Mouse (Mus musculus): ENCODE measurements around the gene Nsun7.
"Not testable (repeated sequence)": the region's sequence is repeated elsewhere in the genome, so short reads cannot be mapped to it uniquely, and the experiment has no call there.

The Nsun7 gene

GRCm38 (mm10) chr5:66259756-66260448 is at the start of gene Nsun7:
TSS of gene Nsun7 (plus strand) at chr5:66259897.
- in situ Hi-C loops (cut with MboI) = no loop called here

- in situ Hi-C loops (cut with MboI) = no loop called here
Observed at GRCm38 (mm10) chr5:66214395-66214935, 45.2 kb upstream of the Nsun7 start.

DNA sequence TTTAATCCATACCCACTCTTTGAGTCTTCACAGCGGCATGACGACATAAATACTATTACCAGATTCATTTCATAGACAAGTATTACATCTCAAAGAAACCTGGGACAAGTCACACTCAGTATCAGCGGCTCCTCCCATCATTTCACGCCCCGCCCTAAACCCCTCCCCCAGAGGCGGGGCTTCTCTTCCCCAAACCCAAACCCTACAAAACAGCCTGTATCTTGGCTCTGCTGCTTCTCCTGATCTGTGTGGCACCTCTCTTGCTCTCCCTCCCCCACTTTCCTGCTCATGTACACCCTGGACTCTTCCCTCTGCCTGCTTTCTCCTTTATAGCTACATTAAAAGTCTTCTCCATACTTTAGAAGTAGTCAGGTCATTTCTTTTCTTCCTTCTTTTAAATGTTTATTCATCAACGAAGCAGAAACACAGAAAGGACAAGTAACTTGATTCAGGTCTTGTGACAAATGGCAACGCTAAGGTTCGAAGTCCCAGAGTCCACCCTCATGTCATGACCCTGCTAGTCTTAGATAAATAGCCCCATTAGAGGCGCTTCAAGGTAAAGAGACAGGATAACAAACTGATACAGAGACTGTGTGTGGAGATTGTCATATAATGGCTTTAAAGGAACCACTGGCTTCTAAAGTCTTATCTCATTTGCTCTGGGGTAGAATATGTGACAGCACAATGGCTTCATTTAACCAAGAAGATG is 44.0 kb upstream of the Nsun7 start:
- in situ Hi-C loops (cut with MboI) = no loop called here

DNA sequence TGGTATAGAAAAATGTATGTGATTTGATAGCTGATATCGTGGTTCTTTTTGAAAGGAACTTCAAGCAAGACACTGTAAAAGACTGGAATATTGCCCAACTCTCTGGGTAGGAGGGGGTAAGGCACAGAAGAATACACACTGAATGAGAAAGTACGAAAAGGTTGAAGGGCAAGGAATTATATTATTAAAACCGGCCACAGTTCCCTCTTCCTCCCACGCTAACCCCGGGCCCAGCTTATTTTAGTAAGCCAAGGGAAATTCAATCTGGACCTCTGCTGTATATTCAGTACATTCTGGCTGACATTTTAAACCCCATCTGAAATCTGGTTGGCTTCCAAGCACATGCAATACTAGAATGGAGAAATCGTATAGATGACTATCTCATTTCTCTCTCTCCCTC is 40.0 kb upstream of the Nsun7 start:
- in situ Hi-C loops (cut with MboI) = no loop called here

DNA sequence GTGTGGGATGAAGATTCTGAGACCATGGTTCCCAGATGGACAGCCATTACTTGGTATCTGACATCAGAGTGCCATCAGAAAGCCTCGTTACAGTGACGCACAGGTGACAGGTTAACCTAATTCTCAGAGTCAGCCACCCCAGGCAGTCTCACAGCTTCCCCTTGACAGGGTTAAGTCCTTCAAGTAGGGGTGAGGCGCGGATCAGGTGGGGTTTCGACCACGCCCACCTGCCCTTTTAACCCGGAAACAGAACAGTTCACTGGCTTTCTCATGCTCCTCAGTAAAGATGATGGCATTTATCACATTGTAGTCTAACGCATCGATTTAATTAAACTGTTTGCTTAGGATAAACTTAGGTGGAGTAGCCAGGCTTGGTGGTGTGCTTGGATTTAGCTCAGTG is 39.1 kb upstream of the Nsun7 start:
- in situ Hi-C loops (cut with MboI) = no loop called here

- in situ Hi-C loops (cut with MboI) = no loop called here
Observed at GRCm38 (mm10) chr5:66222916-66223315, 36.8 kb upstream of the Nsun7 start.

DNA sequence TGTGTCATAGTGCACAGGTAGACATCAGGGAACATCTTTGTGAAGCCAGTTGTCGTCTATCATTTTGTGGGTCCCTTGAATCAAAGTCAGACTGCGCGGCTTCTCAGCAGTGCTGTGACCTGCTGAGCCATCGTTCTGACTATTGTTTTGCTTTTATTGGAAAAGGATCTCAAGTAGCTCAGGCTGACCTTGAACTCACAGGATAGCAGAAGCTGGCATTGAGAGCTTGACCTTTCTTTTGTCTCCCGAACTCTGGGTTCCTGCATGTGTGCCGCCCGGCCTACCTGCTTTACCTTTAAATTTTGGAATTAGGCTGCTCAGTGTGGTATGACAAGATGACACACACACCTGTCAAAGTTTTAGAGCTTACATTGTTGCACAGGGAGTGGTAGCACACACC is 33.2 kb upstream of the Nsun7 start:
- in situ Hi-C loops (cut with MboI) = no loop called here

- in situ Hi-C loops (cut with MboI) = no loop called here
Observed at GRCm38 (mm10) chr5:66231660-66232269, 27.9 kb upstream of the Nsun7 start.

GRCm38 (mm10) chr5:66232456-66232855 is 27.2 kb upstream of the Nsun7 start:
- in situ Hi-C loops (cut with MboI) = no loop called here

DNA sequence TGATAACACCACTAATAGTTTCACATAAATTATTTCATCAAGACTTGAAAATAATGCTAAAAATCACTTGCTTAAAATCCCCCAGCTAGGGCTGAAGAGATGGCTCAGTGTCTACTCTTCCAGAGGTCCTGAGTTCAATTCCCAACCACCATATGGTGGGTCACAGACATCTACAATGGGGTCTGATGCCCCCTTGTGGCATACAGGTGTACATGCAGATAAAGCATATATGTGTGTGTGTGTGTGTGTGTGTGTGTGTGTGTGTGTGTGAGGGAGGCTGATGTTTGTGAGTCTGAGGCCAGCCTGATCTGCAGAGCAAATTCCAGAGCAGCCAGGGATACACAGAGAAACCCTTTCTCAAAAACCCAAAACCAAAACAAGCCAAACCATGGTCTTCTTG is 17.8 kb upstream of the Nsun7 start:
- in situ Hi-C loops (cut with MboI) = no loop called here

DNA sequence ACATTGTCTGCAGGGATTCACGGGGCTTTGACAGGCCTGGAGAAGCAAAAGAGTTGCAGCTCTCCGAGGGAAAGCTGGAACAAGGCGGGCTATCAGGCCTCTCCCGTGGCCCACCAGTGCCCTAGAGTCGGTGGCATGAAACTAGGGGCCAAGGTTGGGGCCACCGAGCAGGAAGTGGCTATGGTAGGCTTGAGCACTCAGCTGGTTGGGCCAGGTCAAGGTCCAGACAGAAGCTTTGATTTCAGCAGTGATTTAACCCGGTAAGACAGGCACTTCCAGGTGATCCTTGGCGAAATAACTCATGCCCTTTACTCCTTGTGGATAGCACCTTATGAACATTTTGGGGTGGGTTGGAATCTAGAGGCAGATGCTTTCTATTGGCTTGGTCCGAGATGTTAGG is 16.2 kb upstream of the Nsun7 start:
- in situ Hi-C loops (cut with MboI) = no loop called here

DNA sequence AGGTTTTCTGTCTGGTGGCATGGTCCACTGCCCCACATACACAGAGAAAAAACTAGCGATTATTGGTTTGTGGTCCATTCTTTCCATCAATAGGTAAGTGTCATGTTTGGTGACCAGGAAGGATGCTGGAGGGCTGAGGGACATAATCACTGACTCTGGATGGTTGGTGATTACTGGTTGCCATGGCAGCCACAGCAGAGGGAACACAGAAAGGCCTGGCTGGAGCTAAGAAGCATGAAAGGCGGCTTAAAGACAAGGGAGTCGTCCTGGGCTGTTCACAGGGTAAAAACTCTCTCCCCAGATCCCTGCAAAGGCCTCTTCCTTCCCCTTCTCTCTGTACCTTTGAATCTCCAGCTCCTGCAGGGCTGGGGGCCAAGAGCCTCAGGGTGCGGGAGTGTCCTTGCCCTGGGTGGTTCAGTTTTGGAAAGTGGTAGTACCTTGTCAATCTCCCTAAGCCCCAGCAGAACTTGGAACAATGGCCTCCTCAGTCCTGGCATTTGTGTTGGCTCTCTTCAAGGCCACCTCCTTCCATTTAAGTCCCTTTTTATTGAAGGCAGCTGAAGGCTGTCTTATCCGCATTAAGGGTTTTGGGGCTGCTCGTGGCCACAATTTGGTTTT is 15.5 kb upstream of the Nsun7 start:
- in situ Hi-C loops (cut with MboI) = no loop called here

GRCm38 (mm10) chr5:66245958-66246497 is 13.7 kb upstream of the Nsun7 start:
- in situ Hi-C loops (cut with MboI) = no loop called here

GRCm38 (mm10) chr5:66253219-66253618 is 6.5 kb upstream of the Nsun7 start:
- in situ Hi-C loops (cut with MboI) = no loop called here

- in situ Hi-C loops (cut with MboI) = no loop called here
Observed at GRCm38 (mm10) chr5:66255044-66255443, 4.7 kb upstream of the Nsun7 start.

DNA sequence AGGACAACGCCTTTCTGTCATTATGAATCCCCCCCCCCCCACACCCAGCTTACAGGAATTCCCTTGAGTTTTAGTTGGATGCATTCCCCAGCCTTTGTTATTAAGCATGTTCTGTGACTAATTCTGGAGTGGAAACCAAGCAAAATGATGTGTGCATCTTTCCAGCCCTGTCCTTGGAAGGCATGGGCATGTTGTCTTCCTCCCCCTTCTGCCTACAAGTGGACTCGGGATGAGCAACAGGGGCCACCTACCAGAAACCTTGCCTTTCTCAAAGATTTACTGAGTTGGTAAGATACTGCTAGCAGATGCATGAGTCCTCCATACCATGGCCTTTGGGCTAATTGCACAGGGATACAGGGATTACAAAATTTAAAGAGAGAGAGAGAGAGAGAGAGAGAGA is 697 bp upstream of the Nsun7 start:
- in situ Hi-C loops (cut with MboI) = no loop called here

DNA sequence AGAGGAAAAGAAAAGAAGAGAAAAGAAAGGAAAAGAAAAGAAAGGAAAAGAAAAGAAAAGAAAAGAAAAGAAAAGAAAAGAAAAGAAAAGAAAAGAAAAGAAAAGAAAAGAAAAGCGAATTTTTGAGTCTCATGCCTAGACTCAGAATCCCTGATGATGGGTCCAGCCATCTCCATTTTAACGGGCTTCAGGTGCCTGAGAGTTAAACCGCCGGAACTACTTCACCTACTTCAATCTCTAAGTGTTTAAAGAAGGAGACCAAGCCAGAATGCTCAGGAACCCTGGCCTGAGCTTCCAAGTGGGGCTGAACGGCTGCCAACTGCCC is 304 bp upstream of the Nsun7 start:
- in situ Hi-C loops (cut with MboI) = not testable (repeated sequence)

GRCm38 (mm10) chr5:66262475-66262874 is 2.8 kb downstream of the Nsun7 start:
- in situ Hi-C loops (cut with MboI) = no loop called here

DNA sequence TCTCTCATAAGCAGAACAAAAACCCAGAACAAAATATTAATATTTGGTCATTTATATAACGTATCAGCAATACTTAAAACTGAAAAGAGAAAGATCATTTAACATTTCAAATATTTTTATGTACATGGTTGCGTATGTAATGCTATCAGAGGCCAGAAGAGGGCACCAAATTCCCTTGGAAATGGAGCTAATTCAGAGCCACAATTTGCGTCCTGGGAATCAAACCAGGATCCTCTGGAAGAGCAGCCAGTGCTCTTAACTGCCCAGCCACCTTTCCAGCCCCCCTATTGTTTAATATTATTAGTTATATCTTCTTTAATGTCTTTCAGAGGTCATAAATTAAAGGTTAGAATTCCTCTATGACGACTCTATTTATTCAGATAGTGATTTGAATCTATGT is 3.7 kb downstream of the Nsun7 start:
- in situ Hi-C loops (cut with MboI) = no loop called here

DNA sequence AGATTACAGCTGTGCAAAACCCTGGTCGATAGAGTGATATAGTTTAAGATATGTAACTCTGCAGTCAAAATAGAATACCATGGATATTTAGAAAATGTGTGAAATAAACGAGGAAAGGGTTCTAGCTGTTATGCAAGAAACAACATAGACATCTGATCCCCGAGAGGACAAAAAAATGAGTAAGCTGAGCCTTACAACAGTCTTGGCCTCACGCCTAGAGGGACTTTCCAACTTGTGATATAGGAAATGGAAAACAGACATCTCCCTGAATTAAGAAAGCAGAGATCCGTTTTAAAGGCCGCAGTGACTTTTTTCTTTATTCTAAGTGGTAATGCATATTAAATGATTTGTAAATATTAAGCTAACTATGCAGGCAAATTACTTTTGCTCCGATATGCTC is 9.9 kb downstream of the Nsun7 start:
- in situ Hi-C loops (cut with MboI) = no loop called here

DNA sequence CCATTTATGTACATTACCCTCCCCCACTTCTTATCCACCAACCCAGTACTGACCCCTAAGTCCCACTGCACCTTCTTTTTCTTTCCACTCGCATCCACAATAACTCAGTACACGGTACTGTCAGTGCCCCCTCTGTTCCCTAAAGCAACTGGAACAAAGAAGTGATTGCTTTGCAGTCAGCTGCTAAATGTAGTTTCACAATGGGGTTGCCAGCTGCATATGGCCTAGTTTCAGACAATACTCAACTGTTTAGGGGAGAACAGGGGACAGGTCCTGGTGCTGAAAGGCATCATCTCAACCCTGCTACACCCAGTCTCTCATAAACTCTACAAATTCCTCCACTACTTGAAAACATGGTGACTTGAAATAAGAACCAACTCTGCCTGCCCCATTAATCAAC is 11.4 kb downstream of the Nsun7 start:
- in situ Hi-C loops (cut with MboI) = no loop called here

- in situ Hi-C loops (cut with MboI) = no loop called here
Observed at GRCm38 (mm10) chr5:66274417-66274816, 14.7 kb downstream of the Nsun7 start.

Data from mature B cell (primary cell).